Mouse (Mus musculus): ENCODE results near the gene Anapc10.
"Not testable (repeated sequence)": the region's sequence is repeated elsewhere in the genome, so short reads cannot be mapped to it uniquely, and the experiment has no call there.

Gene Anapc10

GRCm38 (mm10) chr8:79711064-79711961, at the start of gene Anapc10, which contains the start of gene Abce1:
Anapc10 (plus strand) TSS chr8:79711820.
Abce1 (minus strand) TSS chr8:79711740.
- peak; percentile 97 to 99 for DNase-seq

GRCm38 (mm10) chr8:79676461-79676860, 35.2 kb upstream of the Anapc10 start:
- no peak for DNase-seq

- no peak for DNase-seq
These were observed 32.6 kb upstream of the Anapc10 start for GRCm38 (mm10) chr8:79679005-79679404.

GRCm38 (mm10) chr8:79680083-79680482, 31.5 kb upstream of the Anapc10 start:
- not testable (repeated sequence) for DNase-seq

- peak; percentile 24 to 26 for DNase-seq
These were observed 31.1 kb upstream of the Anapc10 start for GRCm38 (mm10) chr8:79680555-79680954.

GRCm38 (mm10) chr8:79680965-79681364, 30.7 kb upstream of the Anapc10 start:
- no peak for DNase-seq

- not testable (repeated sequence) for DNase-seq
These were observed 25.7 kb upstream of the Anapc10 start for GRCm38 (mm10) chr8:79685927-79686326.

GRCm38 (mm10) chr8:79692531-79692930, 19.1 kb upstream of the Anapc10 start:
- no peak for DNase-seq

- no peak for DNase-seq
These were observed 4.9 kb upstream of the Anapc10 start for GRCm38 (mm10) chr8:79706687-79707086.

GRCm38 (mm10) chr8:79712676-79713075, 1.1 kb downstream of the Anapc10 start:
- no peak for DNase-seq

- no peak for DNase-seq
These were observed 9.9 kb downstream of the Anapc10 start for GRCm38 (mm10) chr8:79721537-79721936.

- DNase-seq, result no peak
These were observed 11.7 kb downstream of the Anapc10 start for GRCm38 (mm10) chr8:79723308-79723707.

- no peak for DNase-seq
These were observed 13.0 kb downstream of the Anapc10 start for GRCm38 (mm10) chr8:79724589-79724988.

GRCm38 (mm10) chr8:79727900-79728299, 16.3 kb downstream of the Anapc10 start:
- DNase-seq, result no peak

- peak in 1 of 2 experiments; percentile 43 for DNase-seq
These were observed 22.7 kb downstream of the Anapc10 start for GRCm38 (mm10) chr8:79734304-79734703.

GRCm38 (mm10) chr8:79748171-79748570, 36.6 kb downstream of the Anapc10 start:
- no peak for DNase-seq

GRCm38 (mm10) chr8:79748591-79748990, 37.0 kb downstream of the Anapc10 start:
- no peak for DNase-seq

GRCm38 (mm10) chr8:79750305-79750704, 38.7 kb downstream of the Anapc10 start:
- DNase-seq, result peak; percentile 24 to 28

- not testable (repeated sequence) for DNase-seq
These were observed 83.3 kb downstream of the Anapc10 start for GRCm38 (mm10) chr8:79794873-79795272.

GRCm38 (mm10) chr8:79796690-79797089, 85.1 kb downstream of the Anapc10 start:
- DNase-seq, result no peak

- DNase-seq, result no peak
These were observed 92.9 kb downstream of the Anapc10 start for GRCm38 (mm10) chr8:79804499-79804898.

- no peak for DNase-seq
These were observed 95.4 kb downstream of the Anapc10 start for GRCm38 (mm10) chr8:79806971-79807370.

GRCm38 (mm10) chr8:79826534-79826933, 114.9 kb downstream of the Anapc10 start:
- no peak for DNase-seq

Data from cerebellum, postnatal 36 days (tissue).